Mouse (Mus musculus): Measurements from ENCODE around the gene Sult2a1.
"Not testable (repeated sequence)": the region's sequence is repeated elsewhere in the genome, so short reads cannot be mapped to it uniquely, and the experiment has no call there.

Gene Sult2a1

GRCm38 (mm10) chr7:13837309-13837708, at the start of gene Sult2a1:
TSS of gene Sult2a1 (minus strand) at chr7:13837409.
- not testable (repeated sequence) for DNase-seq

GRCm38 (mm10) chr7:13813913-13814312, 23.3 kb downstream of the Sult2a1 start:
- no peak for DNase-seq
